Mouse (Mus musculus) layer of hippocampus, postnatal 36 days (tissue): ENCODE data around the gene Pilrb1. TPM values are rescaled to one million over a fixed set of nuclear protein-coding genes. Genes with fewer than 3 reads are reported as not detected.
A peak's percentile ranks its signal among the peaks of the same experiment; 100 is the strongest.
"Not testable (repeated sequence)": the region's sequence is repeated elsewhere in the genome, so short reads cannot be mapped to it uniquely, and the experiment has no call there.

Experiments
- DNase-seq, 2 experiments: peaks; one replicate each; pipeline ENCODE4 v3.0.0; 2022
- total RNA-seq, 2 experiments: library from RNA; stranded (reverse); gene quantifications; 2 replicates each; pipeline ENCODE4 v1.2.3; 2021

Gene Pilrb1
- not detected for total RNA-seq

- DNase-seq, result not testable (repeated sequence)
Observed at GRCm38 (mm10) chr5:137857960-137858710, at the start of gene Pilrb1. TSS of gene Pilrb1 (minus strand) at chr5:137858106.

- DNase-seq, result no peak
Observed at GRCm38 (mm10) chr5:137897812-137898211, 39.9 kb upstream of the Pilrb1 start.

GRCm38 (mm10) chr5:137892954-137893353, 35.0 kb upstream of the Pilrb1 start:
- DNase-seq, result no peak

- no peak for DNase-seq
Observed at GRCm38 (mm10) chr5:137887666-137888065, 29.8 kb upstream of the Pilrb1 start.

GRCm38 (mm10) chr5:137885894-137886293, 28.0 kb upstream of the Pilrb1 start:
- DNase-seq, result peak; percentile 50 to 60

- no peak for DNase-seq
Observed at GRCm38 (mm10) chr5:137883345-137883744, 25.4 kb upstream of the Pilrb1 start.

- no peak for DNase-seq
Observed at GRCm38 (mm10) chr5:137882922-137883321, 25.0 kb upstream of the Pilrb1 start.

- DNase-seq, result no peak
Observed at GRCm38 (mm10) chr5:137877860-137878259, 20.0 kb upstream of the Pilrb1 start.

- DNase-seq, result no peak
Observed at GRCm38 (mm10) chr5:137875054-137875453, 17.1 kb upstream of the Pilrb1 start.

GRCm38 (mm10) chr5:137872381-137872702, 14.4 kb upstream of the Pilrb1 start:
- DNase-seq, result not testable (repeated sequence)

GRCm38 (mm10) chr5:137871644-137872380, 13.9 kb upstream of the Pilrb1 start, which contains the start of gene Pilrb2:
TSS of gene Pilrb2 (minus strand) at chr5:137871815.
- not testable (repeated sequence) for DNase-seq

- not testable (repeated sequence) for DNase-seq
Observed at GRCm38 (mm10) chr5:137868600-137868999, 10.7 kb upstream of the Pilrb1 start.

- DNase-seq, result not testable (repeated sequence)
Observed at GRCm38 (mm10) chr5:137864008-137864407, 6.1 kb upstream of the Pilrb1 start.

GRCm38 (mm10) chr5:137856870-137857269, 1.0 kb downstream of the Pilrb1 start:
- DNase-seq, result not testable (repeated sequence)

- not testable (repeated sequence) for DNase-seq
Observed at GRCm38 (mm10) chr5:137854907-137855306, 3.0 kb downstream of the Pilrb1 start.

GRCm38 (mm10) chr5:137850313-137850712, 7.6 kb downstream of the Pilrb1 start:
- DNase-seq, result not testable (repeated sequence)

- not testable (repeated sequence) for DNase-seq
Observed at GRCm38 (mm10) chr5:137837110-137837509, 20.8 kb downstream of the Pilrb1 start.

- no peak for DNase-seq
Observed at GRCm38 (mm10) chr5:137836611-137837010, 21.3 kb downstream of the Pilrb1 start.

GRCm38 (mm10) chr5:137835966-137836520, 21.9 kb downstream of the Pilrb1 start, which contains the start of gene Pilra:
TSS of gene Pilra (minus strand) at chr5:137836281.
- DNase-seq, result not testable (repeated sequence)

- no peak for DNase-seq
Observed at GRCm38 (mm10) chr5:137833500-137833899, 24.4 kb downstream of the Pilrb1 start.

GRCm38 (mm10) chr5:137831506-137831905, 26.4 kb downstream of the Pilrb1 start:
- no peak for DNase-seq

GRCm38 (mm10) chr5:137831106-137831505, 26.8 kb downstream of the Pilrb1 start:
- DNase-seq, result no peak

- DNase-seq, result no peak
Observed at GRCm38 (mm10) chr5:137830238-137830637, 27.7 kb downstream of the Pilrb1 start.
